ENCODE assay signal across 9 mouse cellular contexts in genomic region chr3:68720258-68720657, GRCm38 (mm10). TPM values are rescaled to one million over a fixed set of nuclear protein-coding genes. Genes with fewer than 3 reads are reported as not detected.
DNase-seq lines count a peak whose midpoint lies in the region; ATAC-seq lines count a peak whose summit lies in the region.
"Had no signal": no experiment of that assay in that cellular context is flagged by ENCODE, and none has a peak within 500 bp of the region (broad histone marks: within the 10 kb centered on the region; RNA-seq: fewer than 3 reads in every experiment).

No protein-coding gene starts in this region.

- peak; percentile 87 for DNase-seq in heart, adult 11 months
- peak; percentile 21 for DNase-seq in right cerebral cortex, adult 18-20 months
- DNase-seq in right cerebral cortex, postnatal 36 days (ENCODE audit: low spot score in 2 of 2): no peak
- DNase-seq in embryonic facial prominence, embryonic 11.5 days (ENCODE audit: low spot score): peak; percentile 66
- DNase-seq in kidney, postnatal 4 days: peak; percentile 77 to 80
- no peak for DNase-seq in urinary bladder, postnatal 10 days (ENCODE audit: low spot score)

- H3K36me3 ChIP-seq in heart, embryonic 12.5 days: no peaks in the 10 kb centered on the region
- no peaks in the 10 kb centered on the region for H3K36me3 ChIP-seq in embryonic facial prominence, embryonic 11.5 days (replicated peaks; ENCODE audit: control insufficient read depth, insufficient read depth, low read depth, low read length)
- H3K36me3 ChIP-seq: heart, embryonic 15.5 days had no signal

- 41% methylated on average over 13 of the region's 13 CpGs for WGBS in heart, embryonic 12.5 days
- WGBS in embryonic facial prominence, embryonic 11.5 days: 40% methylated on average over 13 of the region's 13 CpGs

- H3K4me3 ChIP-seq in heart, embryonic 12.5 days: no peak overlapping the region
- no peak overlapping the region for H3K4me3 ChIP-seq in embryonic facial prominence, embryonic 11.5 days (ENCODE audit: low read depth, low read length)
- H3K4me3 ChIP-seq: heart, embryonic 15.5 days had no signal

- ATAC-seq in heart, embryonic 12.5 days (ENCODE audit: insufficient number of reproducible peaks, low FRiP score): no peak
- ATAC-seq in embryonic facial prominence, embryonic 11.5 days (replicated peaks; ENCODE audit: insufficient number of reproducible peaks, low FRiP score, low TSS enrichment, low read depth): peak; percentile 59; the same call in 1 of the 2 replicates
- ATAC-seq in monocyte, adult 5-6 weeks (replicated peaks; ENCODE audit: insufficient number of reproducible peaks, low FRiP score, low TSS enrichment, poor library complexity, severe bottlenecking): peak; percentile 19; the same call in 1 of the 2 replicates

- no peaks in the 10 kb centered on the region for H3K9me3 ChIP-seq in heart, embryonic 12.5 days (replicated peaks)
- no peaks in the 10 kb centered on the region for H3K9me3 ChIP-seq in embryonic facial prominence, embryonic 11.5 days (replicated peaks; ENCODE audit: control insufficient read depth, low read length)
- H3K9me3 ChIP-seq: heart, embryonic 15.5 days had no signal

- H3K4me2 ChIP-seq in heart, embryonic 12.5 days: no peak overlapping the region
- H3K4me2 ChIP-seq in embryonic facial prominence, embryonic 11.5 days (ENCODE audit: low read depth, low read length): no peak overlapping the region
- H3K4me2 ChIP-seq: heart, embryonic 15.5 days had no signal

- H3K27ac ChIP-seq in heart, embryonic 12.5 days (ENCODE audit: poor library complexity, severe bottlenecking): no peak overlapping the region
- H3K27ac ChIP-seq in embryonic facial prominence, embryonic 11.5 days (replicated peaks; ENCODE audit: low read depth, low read length): no peak overlapping the region
- H3K27ac ChIP-seq: heart, embryonic 15.5 days had no signal

- no peaks in the 10 kb centered on the region for H3K27me3 ChIP-seq in heart, embryonic 12.5 days (replicated peaks)
- H3K27me3 ChIP-seq in embryonic facial prominence, embryonic 11.5 days (ENCODE audit: control insufficient read depth, insufficient read depth, low read length): no peaks in the 10 kb centered on the region
- H3K27me3 ChIP-seq: heart, embryonic 15.5 days had no signal

- no peaks in the 10 kb centered on the region; the same call in 1 of the 2 replicates for H3K4me1 ChIP-seq in heart, embryonic 12.5 days (replicated peaks)
- no peaks in the 10 kb centered on the region for H3K4me1 ChIP-seq in embryonic facial prominence, embryonic 11.5 days (ENCODE audit: control insufficient read depth, insufficient read depth, low read length)
- H3K4me1 ChIP-seq: heart, embryonic 15.5 days had no signal

- no peak overlapping the region for H3K9ac ChIP-seq in heart, embryonic 12.5 days
- no peak overlapping the region for H3K9ac ChIP-seq in embryonic facial prominence, embryonic 11.5 days (replicated peaks; ENCODE audit: low read length)
- H3K9ac ChIP-seq: heart, embryonic 15.5 days had no signal

RNA-seq across cellular contexts. Expression of gene Il12a, which starts 29.8 kb away (rescaled TPM):
- polyA plus RNA-seq in heart, embryonic 12.5 days (2016; fragmentation: Nextera tagmentation; extraction: Ambion mirVana): 0.20 TPM in 1 of 2 replicates, not detected in the other
- polyA plus RNA-seq in embryonic facial prominence, embryonic 11.5 days (2014; fragmentation: Nextera tagmentation; extraction: Ambion mirVana): not detected in 2 replicates
- 2.3 TPM in 1 of 3 replicates, not detected in the others for total RNA-seq in monocyte, adult 5-6 weeks (2017)
- polyA plus RNA-seq: heart, embryonic 15.5 days had no signal

Comparison
In these comparisons a context has a peak if more than half of its experiments do, and no peak if none do; other contexts are left out.
1. DNase-seq: peak in heart, adult 11 months (single experiment), right cerebral cortex, adult 18-20 months (single experiment), embryonic facial prominence, embryonic 11.5 days (single experiment) and kidney, postnatal 4 days (2 of 2); none in right cerebral cortex, postnatal 36 days (0 of 2) and urinary bladder, postnatal 10 days (single experiment).